Mouse (Mus musculus) lung, postnatal 4 days (tissue): ENCODE measurements at regions not wholly inside any gene's neighbourhood (a gene's known extent, or its start where the extent isn't known, plus 50 kb on each side); places are given as distances from the start of the nearest gene placed in this dataset.

Source experiments
- DNase-seq, 2 experiments: peaks; one replicate each; pipeline ENCODE4 v3.0.0; 2021

DNA sequence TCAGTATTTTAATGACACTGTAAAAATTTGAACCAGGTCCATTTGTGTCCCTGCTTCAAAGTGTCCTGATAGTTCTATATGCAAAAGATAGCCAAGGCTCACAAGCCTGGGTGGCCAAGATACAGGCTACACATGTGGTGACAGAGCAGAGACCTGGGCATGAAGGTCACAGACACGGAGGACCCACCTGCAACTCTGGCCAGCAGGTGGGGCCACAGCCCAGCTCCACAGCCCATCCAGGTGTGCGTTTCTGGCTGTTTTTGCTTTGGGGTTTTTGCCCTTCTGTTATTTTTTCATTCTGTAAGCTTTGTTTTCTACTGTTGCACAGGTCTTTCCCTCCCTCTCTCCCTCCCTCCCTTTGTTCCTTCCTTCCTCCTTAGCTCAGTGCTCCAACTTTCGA is 399.4 kb upstream of the Rora start:
- DNase-seq, result peak in 1 of 2 experiments; percentile 5

DNA sequence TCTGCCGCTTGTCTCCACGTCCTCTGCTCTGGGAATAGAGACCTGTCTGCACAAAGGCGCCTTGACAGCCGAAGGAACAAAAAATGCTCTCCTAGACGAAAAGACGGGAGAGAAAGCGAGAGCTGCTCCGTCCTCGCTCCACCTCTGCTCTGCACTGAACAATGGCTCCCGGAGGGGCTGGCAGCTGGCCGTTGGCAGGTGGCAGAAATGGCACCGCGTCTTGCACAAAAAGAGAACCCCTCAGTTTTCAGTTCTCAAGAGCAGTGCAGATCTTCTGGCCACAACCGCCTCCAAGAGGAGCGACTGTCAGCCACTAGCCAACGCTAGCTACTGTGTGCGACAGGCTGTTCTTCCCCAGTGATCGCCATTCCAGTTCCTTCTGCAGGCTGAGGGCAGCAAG is 385.0 kb upstream of the Rora start:
- DNase-seq, result no peak

DNA sequence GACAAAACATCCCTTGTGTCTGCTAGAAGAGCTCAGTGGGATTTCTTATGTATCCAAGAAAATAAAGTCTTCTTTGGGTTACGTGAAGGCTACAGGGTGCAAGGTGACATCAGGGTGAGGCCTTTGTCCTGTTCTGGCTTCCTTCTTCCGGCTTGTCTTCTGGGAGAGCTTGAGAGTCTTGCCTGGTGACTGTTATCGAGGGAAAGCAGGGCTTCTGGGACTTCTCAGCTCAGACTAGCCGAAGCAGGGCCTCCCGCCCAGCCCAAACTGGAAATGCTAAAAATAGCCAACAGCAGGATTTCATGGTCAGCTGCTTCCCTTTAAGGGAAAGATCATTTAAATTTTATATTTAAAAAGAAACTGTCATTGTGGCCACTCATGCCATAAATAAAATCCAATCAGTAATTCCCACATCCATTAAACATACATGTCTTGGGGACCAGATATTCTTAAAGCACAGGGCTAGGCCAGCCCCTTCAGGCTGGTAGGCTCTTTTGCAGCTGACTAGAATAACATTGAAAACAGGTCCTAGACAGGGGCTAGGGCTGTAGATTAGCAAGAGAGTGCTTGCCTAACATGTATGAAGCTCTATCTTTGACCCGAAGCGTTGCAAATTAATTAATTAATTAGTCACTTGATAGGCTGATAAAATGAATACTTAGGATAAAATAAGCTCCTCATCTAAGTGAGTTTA is 351.2 kb upstream of the Rora start:
- peak; percentile 29 to 55 for DNase-seq

DNA sequence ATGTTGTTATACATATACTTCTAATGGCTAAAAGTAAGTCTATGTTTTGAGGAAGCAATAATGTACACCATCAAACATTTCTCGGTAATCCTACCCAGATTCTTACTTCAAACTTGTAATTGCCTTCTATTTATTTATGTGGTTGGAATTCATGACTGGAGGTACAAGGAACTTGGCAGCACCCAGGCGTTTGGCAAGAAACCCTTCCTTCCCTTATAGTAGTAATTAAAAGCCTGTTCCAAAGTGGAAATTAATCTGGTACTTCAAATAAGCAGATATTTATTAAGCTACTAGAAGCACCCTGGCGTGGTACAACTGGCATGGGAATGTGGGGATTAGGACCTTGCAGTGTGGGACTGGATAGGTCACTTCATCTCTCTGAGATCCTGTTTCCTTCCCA is 322.9 kb upstream of the Rora start:
- DNase-seq, result no peak

DNA sequence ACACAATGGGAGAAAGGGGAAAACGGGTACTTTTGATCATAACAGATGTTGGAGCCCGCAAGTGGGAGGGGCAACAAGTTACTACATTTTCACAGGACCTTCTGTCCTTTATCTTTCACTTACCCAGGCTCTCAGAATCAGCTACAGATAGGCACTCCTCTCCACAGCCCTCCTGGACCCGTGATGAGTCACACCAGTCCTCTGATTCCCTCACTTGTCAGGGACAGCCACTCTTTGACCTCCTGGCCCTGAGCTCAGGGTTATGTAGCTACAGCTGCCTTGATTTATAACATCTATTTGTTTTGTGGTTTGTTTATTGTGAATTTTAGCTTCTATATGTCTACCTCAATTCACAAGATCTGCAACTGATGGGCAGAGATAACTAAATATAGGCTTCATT is 312.7 kb upstream of the Rora start:
- no peak for DNase-seq

DNA sequence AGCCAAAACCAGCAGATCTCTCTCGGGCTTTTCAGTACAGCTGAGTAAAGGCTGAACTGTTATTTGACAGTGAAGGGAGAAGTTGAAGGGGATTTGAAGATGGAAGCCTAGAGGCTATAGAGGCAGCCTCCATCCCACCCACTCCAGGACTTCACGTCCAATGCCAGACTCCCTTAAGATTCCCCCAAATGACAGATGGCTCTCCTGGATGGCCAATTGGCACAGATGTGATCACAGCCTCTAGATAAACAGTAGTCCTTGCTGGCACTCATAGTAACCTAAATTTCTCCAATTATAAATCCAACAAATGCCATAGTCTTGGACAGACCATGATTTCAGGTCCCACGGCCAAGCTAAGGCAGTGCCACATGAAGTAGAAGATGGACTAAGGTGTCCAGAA is 312.1 kb upstream of the Rora start:
- no peak for DNase-seq

DNA sequence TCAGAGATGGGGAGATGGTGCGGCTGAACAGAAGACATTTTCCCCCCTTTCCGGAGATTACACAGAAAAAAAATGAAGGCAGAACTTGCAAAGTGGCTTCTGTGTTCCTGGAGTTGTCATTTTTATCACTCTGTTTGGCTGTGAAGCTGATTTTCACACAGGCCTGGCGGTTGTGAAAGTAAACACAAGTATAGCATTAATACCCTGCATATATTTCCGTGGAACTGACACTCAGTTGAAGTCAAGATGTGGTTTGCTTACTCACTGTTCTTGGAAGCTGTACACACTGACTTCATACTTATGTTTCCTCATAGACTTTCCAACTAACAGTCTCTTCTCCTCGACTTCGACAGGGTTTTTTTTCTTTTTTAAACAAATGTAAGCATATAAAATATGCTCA is 306.2 kb upstream of the Rora start:
- no peak for DNase-seq

DNA sequence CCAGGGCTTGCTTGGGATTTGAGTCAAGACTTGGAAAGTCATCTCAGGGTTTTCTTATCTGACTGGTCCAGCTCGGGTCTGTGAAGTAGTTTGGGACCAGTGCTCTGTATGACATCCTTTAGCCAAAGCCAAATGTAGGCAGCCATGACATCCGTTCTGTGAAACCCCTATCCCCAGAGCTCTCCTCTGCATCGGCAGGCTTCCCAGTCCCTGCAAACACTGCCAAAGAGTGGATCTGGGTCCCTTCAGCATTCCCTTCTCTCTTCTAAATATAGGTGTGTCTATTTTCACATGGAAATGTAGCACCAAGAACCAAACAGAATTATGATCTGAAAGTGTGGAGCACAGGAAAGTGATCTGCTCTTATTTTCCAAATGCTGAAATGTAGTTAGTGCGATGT is 302.1 kb upstream of the Rora start:
- no peak for DNase-seq

DNA sequence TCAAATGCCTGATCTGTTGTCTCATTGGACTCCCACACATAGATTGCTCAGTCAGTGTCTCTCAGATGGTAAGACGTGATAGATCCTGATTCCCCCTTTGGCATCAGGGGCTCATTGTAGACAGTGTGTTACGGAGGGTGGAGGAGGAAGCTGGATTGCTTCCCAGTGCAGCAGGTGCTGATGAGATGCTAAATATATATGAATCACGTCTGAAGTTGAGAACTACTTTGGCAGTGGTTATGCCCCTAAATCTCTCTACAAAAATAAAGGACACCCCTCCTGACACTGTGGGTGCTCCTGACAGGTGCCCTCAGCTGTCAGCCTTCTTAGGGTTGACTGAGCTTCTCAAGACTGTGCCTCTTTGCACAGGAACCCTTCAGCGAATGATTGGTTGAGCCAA is 299.1 kb upstream of the Rora start:
- DNase-seq, result no peak

DNA sequence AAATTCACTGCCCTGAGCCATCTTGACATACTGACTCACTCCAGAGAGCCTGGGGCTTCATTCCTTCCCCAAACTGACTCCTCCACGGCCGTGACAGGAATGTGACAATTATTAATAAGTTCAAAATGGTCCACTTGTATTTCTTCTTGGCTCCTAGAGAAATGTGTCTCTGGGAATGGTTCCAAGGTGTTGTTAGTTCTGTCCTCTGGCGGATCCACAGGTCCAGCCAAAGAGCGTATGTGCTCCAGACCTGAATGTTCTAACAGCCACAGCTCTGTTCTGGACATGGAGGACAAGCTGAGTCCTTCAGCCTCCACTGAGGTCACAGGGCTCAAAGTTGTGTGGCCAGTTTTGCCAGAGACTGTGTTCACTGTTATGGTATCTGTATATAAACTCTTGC is 297.5 kb upstream of the Rora start:
- DNase-seq, result no peak

DNA sequence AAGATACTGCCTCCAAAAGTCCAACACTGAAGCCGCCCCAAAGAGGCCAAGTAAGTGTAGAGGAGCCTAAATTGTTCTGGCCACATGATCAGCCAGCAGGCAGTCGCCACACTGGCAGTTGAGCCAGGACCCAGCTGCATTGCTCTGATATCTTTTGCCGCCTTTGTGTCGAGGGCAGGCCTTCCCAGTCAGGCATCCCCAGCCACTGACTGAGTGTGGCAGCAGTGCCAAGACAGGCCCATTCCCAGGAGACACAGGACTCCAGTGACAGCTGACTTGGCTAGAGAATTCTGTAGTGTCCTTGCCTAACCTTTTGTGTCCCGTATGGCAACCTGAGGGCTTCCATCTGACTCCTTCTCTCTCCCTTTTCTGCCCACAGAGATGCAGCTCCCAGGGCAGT is 296.4 kb upstream of the Rora start:
- no peak for DNase-seq

DNA sequence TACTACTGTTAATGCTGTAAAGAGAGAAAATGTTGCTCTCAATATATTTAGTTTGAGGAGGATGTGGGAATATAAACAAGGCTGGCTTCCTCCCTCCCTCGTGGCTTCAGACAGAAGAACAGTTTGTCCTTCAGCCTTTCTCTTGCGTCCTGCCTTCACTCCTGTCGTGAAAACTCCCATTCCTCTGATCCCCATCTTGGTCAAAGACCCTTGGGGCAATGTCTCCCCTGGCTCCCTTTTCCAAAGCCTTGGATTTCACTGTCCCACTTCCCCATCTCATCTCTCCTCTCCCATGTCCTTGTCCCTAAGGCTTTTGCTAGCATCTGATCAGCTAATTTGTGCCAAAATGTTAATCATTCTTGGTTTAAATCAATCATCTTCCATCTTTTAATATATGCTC is 286.6 kb upstream of the Rora start:
- no peak for DNase-seq

DNA sequence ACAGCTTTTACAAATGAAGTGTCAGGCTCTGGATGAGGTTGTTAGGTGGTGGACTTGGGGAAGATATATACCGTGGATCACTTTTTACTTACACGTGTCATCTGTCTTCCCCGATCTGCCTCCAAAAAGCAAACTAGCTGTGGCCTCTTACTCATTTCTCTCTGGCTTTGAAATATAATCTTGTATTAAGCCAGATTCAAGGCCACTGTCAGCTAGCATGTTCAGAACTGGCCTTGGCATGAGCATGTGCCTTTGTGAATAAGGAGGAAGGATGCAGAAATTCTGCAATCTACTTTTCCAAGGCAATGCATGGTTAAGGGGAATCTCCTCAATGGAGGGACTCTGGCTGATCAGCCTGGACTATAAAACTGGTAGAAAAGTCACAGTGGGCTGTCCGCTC is 286.0 kb upstream of the Rora start:
- DNase-seq, result no peak

DNA sequence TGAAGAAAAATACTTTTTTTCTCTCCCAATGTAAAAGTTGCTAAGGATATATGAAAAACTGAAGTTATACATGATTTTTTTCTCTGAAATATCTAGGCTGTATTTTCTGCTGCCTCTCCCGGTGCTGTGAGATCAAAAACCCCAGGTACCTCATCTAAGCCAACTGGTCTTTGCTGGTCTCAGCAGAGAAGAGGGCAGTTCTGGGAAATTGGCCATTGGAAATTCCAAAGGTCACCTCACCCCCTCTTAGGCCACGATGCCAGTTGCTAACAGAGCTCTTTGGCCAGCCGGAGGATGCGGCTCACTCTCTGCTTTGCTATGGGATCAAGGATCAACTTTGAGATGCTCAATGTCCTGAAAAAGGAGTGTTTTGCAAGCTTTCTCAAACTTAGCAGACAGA is 280.9 kb upstream of the Rora start:
- no peak for DNase-seq

DNA sequence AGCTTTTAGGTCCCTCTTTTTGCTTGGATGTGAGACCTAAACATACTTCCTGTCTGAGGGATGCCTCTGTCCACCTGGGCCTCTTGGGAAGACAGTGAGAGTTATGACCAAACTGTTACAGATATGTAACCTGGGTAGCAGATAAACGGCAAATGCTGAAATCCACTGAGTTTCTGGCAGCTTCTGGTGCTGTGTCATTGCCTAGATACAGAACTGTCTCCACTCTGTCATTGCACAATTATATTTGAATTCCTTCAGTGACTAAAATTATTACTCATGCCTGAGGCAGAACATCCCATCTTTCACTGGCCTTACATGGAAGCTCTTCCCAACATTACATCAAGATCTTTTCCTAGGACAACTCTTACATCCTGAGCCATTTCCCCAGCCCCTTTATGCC is 277.4 kb upstream of the Rora start:
- no peak for DNase-seq

DNA sequence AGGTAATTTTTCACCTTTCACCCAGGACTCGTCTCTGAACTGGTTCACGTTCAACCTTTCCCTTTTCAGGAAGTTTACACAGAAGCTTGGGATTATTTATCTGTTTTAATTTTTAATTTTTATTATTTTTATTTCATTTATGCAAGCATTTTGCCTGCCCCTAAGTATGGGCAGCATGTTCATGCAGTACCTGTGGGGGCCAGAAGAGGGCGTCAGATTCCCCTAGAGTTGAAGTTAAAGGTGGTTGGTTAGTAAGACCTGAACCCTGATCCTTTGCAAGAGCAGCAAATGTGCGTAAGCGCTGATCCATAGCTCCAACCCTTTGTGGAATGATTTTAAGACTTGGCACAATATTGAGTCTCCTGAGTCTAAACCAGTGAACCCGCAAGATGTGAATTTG is 271.7 kb upstream of the Rora start:
- DNase-seq, result no peak

DNA sequence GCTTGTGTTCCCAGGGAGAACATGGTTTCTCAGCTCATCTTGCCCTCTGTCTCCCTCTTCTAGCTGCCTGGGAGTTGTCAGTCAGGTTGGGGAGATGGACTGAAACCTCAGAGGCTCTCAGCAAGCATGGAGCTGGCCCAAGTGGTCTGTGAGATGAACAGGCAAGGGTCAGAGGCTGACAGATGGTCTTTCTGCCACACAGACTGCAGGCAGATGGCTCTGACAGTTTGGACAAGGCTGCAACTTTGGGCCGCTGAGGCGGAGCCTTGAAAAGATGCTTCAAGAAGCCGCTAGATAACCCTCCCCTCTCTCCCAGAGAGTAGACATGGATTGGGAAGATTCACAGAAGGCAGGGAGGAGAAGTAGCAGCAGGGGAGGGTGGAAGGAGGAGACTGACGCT is 252.7 kb upstream of the Rora start:
- no peak for DNase-seq

DNA sequence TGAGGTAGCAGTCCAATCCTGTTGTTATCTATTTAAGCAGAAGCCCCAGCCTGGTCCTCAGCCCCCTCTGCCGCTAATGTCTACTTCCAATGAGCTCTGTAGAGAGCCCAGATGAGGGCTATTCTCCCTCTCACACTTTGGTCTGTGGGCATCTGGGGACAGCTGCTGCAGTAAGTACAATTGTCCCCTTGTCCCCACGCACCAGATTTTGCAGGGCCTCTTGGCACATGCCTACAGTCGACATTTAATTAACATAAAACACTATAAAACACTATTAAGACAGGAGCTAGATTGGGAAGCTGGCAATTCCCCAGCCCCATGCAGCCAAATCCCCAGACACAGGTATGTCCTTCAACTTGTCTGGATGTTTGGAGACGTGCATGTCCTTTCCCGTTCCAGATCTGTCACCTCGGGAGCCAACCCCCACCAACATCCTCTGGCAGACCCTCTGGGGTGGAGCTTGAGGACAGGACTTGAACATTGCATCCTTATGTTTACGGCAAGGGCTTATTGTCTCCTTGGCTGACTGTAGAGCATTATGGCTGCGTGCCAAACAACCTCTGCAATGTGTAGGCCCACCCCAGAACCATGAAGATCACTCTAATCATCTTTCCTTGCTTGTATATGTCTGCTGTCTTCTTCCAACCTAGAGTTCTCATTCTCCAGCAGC is 251.3 kb upstream of the Rora start:
- peak; percentile 8 to 34 for DNase-seq

DNA sequence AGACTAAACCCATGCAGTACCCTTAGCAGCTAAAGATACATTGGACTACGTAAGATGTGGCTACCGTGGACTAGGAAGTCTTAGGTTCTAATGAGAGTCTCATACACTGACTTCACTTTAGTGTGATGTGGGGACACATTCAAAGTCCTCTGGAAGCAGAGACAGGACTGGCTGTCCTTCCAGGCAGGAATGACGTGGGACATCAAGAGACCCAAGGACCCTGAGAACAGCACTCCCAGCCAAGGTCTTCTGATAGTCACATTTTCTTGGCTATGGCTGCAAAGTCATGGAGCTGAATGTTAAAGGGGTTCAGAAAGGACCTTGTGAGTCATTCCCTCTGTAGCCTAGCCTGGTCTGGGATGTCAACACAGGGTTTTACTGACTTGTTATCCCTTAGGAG is 250.6 kb upstream of the Rora start:
- DNase-seq, result no peak

DNA sequence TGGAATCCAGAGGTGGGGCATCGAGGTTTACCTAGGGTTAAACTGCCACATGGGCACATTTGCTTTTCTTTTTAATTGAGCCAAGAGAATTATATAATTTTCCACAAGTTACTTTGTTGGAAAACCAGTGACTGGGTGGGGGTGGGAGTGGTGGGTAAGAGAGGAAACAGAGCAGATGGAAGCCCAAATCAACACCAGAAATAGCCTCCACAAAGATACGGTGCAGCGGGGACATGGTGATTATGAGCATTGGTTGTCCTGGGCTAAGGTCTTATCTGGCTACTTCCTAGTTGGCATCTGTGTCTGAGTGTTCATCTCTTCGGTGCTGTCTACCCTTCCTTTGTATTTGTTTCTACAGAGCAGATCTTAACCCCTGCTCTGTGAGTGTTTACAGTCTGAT is 250.1 kb upstream of the Rora start:
- no peak for DNase-seq

DNA sequence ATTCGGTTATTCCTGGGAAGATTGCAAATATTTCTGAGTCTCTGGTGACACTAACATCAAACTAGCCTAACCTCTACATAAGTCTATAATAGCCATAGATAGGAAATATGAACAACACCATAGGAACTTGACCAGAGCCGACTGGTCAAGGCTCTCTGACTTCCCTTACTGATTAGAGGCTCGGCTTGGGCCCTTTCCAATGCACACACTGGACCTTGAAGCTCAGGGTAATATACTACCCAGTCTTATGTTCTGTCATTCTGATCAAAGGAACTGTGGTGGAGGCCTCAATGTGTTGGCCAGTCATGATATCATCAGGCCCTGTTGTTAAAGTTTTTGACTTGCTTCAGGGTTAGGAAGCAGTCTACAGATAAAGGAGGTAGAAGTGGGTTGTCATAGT is 243.8 kb upstream of the Rora start:
- DNase-seq, result no peak

DNA sequence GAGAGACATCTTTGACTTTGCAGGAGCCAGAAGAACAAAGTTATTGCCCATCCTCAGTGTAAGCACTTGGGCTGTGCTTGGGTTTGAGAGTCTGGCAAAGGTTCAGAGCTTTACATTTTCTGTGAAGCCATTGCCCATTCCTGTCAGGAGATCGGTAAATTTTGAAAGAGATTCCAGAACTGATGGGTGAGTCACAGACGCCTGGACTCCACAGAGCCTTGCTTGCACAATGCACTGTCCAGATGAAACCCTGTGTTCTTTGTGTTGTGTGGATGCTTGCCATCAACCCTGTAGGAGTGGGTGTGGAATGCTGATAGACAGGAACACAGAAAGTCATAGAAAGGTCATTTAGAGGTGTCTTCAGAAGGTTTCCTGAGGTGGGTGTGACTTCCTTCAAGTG is 227.3 kb upstream of the Rora start:
- DNase-seq, result no peak

DNA sequence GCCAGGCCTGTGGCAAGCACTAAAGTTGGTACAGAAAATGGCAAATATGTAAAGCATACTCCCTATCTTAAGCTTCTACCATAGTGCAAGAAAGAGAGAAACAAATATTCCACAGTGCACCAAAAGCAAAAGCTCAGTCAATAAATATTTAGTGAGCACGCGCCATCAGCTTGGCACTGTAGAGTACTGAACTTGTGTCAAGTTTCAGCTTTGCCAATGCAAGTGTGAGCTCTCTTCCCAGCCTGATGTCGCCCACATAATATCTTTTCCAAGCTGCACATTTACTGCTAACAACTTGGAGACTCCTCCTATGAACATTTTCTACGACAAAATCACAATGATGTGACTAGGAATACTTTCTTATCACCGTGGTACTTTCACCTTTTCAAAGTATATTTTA is 190.8 kb upstream of the Rora start:
- DNase-seq, result no peak

DNA sequence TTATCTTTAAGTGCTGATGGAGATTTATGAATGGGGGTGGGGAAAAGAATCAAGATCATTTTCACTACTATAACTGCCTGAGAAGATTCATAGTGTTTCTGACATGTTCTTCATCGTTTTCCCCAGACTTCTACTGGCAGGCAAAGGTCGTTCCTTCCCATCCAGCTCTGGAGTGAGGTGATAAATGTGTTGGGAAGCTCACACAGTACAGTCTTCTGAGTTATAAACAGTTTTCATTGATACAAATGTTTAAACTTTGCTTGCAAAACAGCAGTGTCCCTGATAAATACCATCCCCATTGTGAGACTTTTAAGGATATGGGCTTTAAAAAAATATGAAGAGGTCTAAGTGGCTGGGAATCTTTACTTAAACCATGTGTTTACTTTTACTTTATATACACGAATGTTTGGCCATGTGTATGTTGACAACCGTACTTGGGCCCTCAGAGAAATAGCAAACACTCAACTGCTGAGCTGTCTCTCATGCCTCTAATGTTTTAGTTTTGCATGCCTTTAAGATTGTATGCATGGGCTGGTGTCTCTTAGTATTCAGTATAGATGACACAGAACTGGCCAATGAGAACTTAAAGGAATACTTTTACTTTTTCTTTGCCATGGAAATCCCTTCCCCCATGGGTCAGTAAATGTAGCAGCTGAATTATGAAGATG is 189.8 kb upstream of the Rora start:
- no peak for DNase-seq

DNA sequence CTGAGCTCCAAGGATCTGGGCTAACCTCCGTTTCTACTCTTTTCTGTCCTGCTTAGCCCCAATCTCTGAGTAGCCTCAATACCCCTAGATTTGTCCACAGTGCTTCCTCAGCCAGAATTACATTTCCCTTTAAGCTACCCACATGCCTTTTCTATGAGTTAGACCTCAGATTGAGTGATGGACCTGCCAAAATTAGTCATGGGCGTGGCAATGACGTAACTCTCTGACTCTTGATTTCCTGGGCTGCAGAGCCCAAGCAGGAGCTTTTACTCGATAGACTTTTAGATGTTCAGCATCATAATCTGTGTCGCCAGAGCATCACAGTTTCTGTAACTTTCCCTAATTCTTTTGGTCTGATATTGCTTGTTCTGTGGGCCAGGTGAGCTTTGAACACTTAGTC is 186.9 kb upstream of the Rora start:
- no peak for DNase-seq
